Mouse (Mus musculus) granulocyte monocyte progenitor cell, adult 5-6 weeks (primary cell): ENCODE measurements around the gene Nkg7. TPM values are rescaled to one million over a fixed set of nuclear protein-coding genes. Genes with fewer than 3 reads are reported as not detected.

Experiments used
- total RNA-seq, 2 experiments: library from RNA; stranded (forward) in 1 of 2; stranded (reverse) in 1 of 2; fragments of 200-712, 200-1000 nt in 1 of 2; fragments of >200 nt in 1 of 2; fragmentation: Nextera tagmentation in 1 of 2; gene quantifications; 2 replicates each; pipeline ENCODE4 v1.2.3; 2014 to 2017

Nkg7 gene
- total RNA-seq, 2 experiments from 2014 or later, result 227 to 862 TPM

Other genes starting within 250 kb of the Nkg7 start
- gene Zfp715, start 123.8 kb upstream of the Nkg7 start, total RNA-seq (2014; fragmentation: Nextera tagmentation), result 17.7 and 20.7 TPM in 2 replicates
- 13.3 and 22.0 TPM in 2 replicates for gene Zfp715, start 123.8 kb upstream of the Nkg7 start, total RNA-seq (2017)
- 11.6 and 16.5 TPM in 2 replicates for gene Siglecf, start 85.7 kb upstream of the Nkg7 start, total RNA-seq (2014; fragmentation: Nextera tagmentation)
- gene Siglecf, start 85.7 kb upstream of the Nkg7 start, total RNA-seq (2017), result 19.2 and 22.0 TPM in 2 replicates
- gene Siglecg, start 28.9 kb upstream of the Nkg7 start, total RNA-seq (2014; fragmentation: Nextera tagmentation), result 11.9 and 27.5 TPM in 2 replicates
- gene Siglecg, start 28.9 kb upstream of the Nkg7 start, total RNA-seq (2017), result 11.8 and 12.6 TPM in 2 replicates
- gene Lim2, start 9.4 kb upstream of the Nkg7 start, total RNA-seq (2014; fragmentation: Nextera tagmentation), result not detected in 2 replicates
- 0.05 TPM in 1 of 2 replicates, not detected in the other for gene Lim2, start 9.4 kb upstream of the Nkg7 start, total RNA-seq (2017)
- 2.4 TPM in 1 of 2 replicates, not detected in the other for gene Cldnd2, start 3.7 kb downstream of the Nkg7 start, total RNA-seq (2014; fragmentation: Nextera tagmentation)
- gene Cldnd2, start 3.7 kb downstream of the Nkg7 start, total RNA-seq (2017), result 0.52 TPM in 1 of 2 replicates, not detected in the other
- 485 and 520 TPM in 2 replicates for gene Etfb, start 7.0 kb downstream of the Nkg7 start, total RNA-seq (2014; fragmentation: Nextera tagmentation)
- 676 and 828 TPM in 2 replicates for gene Etfb, start 7.0 kb downstream of the Nkg7 start, total RNA-seq (2017)
- 0.43 TPM in 1 of 2 replicates, not detected in the other for gene Gm45233, start 7.1 kb downstream of the Nkg7 start, total RNA-seq (2014; fragmentation: Nextera tagmentation)
- 5.7 TPM in 1 of 2 replicates, not detected in the other for gene Gm45233, start 7.1 kb downstream of the Nkg7 start, total RNA-seq (2017)
- gene Vsig10l, start 26.1 kb downstream of the Nkg7 start, total RNA-seq (2014; fragmentation: Nextera tagmentation), result 5.9 and 10.4 TPM in 2 replicates
- gene Vsig10l, start 26.1 kb downstream of the Nkg7 start, total RNA-seq (2017), result 4.3 and 4.4 TPM in 2 replicates
- gene Iglon5, start 53.0 kb downstream of the Nkg7 start, total RNA-seq (2014; fragmentation: Nextera tagmentation), result not detected in 2 replicates
- gene Iglon5, start 53.0 kb downstream of the Nkg7 start, total RNA-seq (2017), result not detected in 2 replicates
- gene 4931406B18Rik, start 68.9 kb downstream of the Nkg7 start, total RNA-seq (2014; fragmentation: Nextera tagmentation), result not detected in 2 replicates
- gene 4931406B18Rik, start 68.9 kb downstream of the Nkg7 start, total RNA-seq (2017), result not detected in 2 replicates
- gene Cd33, start 107.4 kb downstream of the Nkg7 start, total RNA-seq (2014; fragmentation: Nextera tagmentation), result 4.0 and 5.7 TPM in 2 replicates
- 2.9 and 4.1 TPM in 2 replicates for gene Cd33, start 107.4 kb downstream of the Nkg7 start, total RNA-seq (2017)
- gene Zfp658, start 125.2 kb downstream of the Nkg7 start, total RNA-seq (2014; fragmentation: Nextera tagmentation), result 1.7 and 1.9 TPM in 2 replicates
- gene Zfp658, start 125.2 kb downstream of the Nkg7 start, total RNA-seq (2017), result 0.98 and 1.5 TPM in 2 replicates
- gene Zfp719, start 142.5 kb downstream of the Nkg7 start, total RNA-seq (2014; fragmentation: Nextera tagmentation), result 9.9 and 19.2 TPM in 2 replicates
- 7.8 and 10.8 TPM in 2 replicates for gene Zfp719, start 142.5 kb downstream of the Nkg7 start, total RNA-seq (2017)
- gene Zfp819, start 170.1 kb downstream of the Nkg7 start, total RNA-seq (2014; fragmentation: Nextera tagmentation), result 1.4 TPM in 1 of 2 replicates, not detected in the other
- gene Zfp819, start 170.1 kb downstream of the Nkg7 start, total RNA-seq (2017), result 0.17 and 0.98 TPM in 2 replicates
- gene Ceacam18, start 197.6 kb downstream of the Nkg7 start, total RNA-seq (2014; fragmentation: Nextera tagmentation), result 0.28 TPM in 1 of 2 replicates, not detected in the other
- not detected in 2 replicates for gene Ceacam18, start 197.6 kb downstream of the Nkg7 start, total RNA-seq (2017)
- gene Siglece, start 223.1 kb downstream of the Nkg7 start, total RNA-seq (2014; fragmentation: Nextera tagmentation), result 13.1 and 15.1 TPM in 2 replicates
- gene Siglece, start 223.1 kb downstream of the Nkg7 start, total RNA-seq (2017), result 5.2 and 9.0 TPM in 2 replicates
- gene Ctu1, start 234.9 kb downstream of the Nkg7 start, total RNA-seq (2014; fragmentation: Nextera tagmentation), result 5.6 and 8.7 TPM in 2 replicates
- gene Ctu1, start 234.9 kb downstream of the Nkg7 start, total RNA-seq (2017), result 5.5 and 9.5 TPM in 2 replicates